Mouse (Mus musculus): ENCODE results near the gene Fmnl2.
A peak's percentile ranks its signal among the peaks of the same experiment; 100 is the strongest.

Gene Fmnl2

DNA sequence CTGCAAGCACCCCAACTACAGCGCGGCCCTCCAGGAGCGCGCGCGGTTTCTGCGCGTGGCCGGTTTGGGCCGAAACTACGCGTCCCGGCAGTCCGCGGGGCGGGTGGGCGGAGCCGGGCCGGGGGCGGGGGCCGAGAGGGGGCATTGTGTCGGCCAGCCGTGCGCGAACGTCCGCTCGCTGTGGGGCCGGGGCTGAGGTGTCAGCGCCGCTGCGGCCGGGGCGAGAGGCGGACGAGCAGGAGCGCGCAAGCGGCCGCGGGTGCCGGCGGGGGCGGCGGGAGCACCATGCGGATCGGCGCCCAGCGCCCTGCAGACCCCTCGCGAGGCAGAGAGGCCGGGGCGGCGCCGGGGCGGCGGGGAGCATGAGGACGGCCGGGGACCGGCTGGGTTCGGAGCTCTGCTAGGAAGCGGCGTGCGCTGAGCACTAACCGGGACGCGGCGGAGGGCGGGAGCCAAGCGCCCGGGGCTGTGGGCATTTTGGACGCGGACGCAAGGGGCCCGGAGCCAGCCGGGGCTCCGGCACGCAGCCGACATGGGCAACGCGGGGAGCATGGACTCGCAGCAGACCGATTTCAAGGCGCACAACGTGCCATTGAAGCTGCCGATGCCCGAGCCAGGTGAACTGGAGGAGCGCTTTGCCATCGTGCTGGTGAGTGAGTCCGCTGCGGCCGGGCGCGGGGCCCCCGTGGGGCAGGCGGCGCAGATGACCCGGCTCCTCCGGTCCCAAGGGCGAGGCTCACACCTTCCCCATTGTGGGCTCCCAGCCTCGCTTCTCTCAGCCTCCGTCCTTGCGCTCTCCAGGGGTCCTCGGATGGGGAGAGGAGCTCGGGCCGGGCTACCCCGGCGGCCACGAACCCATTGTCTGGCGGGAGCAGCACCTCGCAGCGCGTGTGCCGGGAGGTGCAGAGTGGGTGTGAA lies at the start of gene Fmnl2:
Gene Fmnl2 (plus strand): TSS at position 250 of the 918 bp plus-strand sequence.
- peak; percentile 81 to 87 for DNase-seq

DNA sequence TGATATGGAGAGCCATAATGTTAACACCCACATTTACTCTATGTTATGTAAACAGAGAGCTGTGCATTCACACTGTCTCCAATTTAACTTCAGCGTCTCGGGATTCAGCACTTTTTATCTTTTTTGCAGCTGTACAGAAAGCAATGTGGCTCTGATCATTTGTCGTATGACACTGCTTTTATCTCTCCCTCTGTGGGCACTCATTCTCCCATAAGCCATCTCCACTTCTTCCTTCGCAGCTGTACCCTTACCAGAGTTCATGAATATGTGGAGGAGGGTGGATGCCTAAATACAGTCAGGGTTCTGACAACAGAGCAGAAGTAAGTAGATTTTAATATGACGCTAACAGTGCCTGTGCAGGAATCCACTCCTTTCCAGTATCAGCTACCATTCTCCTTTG lies 47.7 kb upstream of the Fmnl2 start:
- DNase-seq, result no peak

DNA sequence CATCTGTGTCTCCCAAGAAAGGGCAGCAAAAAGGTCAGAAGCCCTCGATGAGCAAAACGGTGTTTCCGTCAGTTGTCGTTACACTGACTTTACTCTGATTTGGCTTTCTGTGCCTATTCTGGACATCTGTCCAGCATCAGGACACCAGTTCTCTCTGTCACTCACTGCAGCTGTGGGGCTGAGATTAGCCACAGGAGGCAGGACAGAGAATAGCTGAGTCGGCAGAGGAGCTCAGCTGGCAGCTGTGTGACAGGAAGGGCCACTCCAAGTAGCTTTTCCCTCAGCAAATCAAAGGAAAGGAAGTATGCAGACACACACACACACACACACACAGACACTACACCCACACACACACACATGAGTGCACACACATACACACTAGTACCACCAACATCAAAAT lies 46.0 kb upstream of the Fmnl2 start:
- DNase-seq, result peak; percentile 39 to 75

DNA sequence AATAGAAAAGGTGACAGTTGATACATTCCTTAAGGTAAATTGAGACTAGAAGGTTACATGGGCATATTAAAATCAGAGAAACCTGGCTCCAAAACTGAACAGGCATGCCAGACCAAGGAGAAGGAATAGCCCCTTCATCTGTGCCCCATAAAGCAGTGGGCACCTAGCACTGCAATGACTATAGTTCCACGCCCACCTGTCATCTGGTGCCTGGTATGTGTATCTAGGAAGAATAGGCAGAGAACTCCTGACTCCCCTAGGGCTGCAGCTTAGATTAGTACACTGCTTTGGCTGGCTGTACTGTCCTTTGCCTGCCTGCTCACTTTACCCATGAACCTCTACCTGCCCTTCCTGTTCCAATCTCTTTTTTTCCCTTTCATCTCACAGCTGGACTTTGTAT lies 40.3 kb upstream of the Fmnl2 start:
- no peak for DNase-seq

DNA sequence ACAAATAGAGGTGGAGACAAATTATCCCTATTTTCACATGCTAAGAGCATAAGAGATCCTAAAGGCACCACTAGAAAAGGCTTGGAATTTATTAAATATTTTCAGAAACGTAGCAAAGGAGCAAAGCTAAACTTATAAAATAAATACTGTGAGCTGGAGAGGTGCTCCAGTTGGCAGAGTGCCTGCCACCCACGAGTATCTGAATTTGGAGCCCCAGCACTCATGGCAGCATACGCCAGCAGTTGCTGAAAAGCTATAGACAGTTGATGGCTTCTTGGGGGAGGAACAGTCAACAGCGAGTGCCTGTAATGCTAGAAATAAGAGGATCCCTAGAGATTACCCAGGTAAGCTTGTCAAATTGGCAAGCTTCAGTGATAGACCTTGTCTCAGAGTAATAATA lies 38.7 kb upstream of the Fmnl2 start:
- DNase-seq, result no peak

DNA sequence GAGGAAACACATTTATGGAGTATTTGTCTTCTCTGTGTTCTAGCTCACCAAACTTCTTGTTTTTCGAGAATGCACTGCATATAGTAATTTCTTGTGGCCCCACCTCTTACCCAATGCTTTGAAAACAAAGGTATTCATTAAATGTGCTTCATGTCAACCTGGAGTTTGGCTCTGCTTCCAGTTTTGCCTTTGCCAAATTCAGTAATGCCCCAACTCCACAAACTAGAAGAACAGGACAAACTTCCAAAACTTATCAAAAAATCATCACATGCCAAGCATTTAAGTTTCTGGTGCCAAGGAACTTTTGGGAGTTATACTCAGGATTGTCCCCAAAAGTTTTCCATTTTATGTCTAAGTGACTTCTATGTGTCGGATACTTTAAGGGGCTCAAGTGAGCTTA lies 35.4 kb upstream of the Fmnl2 start:
- DNase-seq, result no peak

DNA sequence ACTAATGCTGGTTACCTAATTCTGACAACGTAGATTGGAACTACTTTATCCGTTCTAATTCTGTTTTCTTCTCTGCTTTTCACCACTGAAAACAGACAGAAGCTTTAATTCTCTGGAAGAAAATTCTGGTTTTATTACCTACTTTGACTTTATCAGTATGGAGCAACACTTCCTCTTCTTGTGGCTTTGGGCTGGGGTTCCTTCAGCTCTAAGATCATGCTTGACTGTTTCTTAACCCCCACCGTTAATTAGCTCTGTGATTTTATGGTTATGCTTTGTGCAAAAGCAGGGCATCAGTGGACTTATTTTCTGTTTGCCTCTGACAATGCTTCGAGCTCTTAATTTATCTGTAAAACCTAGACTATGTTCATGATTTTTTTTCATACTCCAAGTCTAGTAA lies 29.6 kb upstream of the Fmnl2 start:
- no peak for DNase-seq

DNA sequence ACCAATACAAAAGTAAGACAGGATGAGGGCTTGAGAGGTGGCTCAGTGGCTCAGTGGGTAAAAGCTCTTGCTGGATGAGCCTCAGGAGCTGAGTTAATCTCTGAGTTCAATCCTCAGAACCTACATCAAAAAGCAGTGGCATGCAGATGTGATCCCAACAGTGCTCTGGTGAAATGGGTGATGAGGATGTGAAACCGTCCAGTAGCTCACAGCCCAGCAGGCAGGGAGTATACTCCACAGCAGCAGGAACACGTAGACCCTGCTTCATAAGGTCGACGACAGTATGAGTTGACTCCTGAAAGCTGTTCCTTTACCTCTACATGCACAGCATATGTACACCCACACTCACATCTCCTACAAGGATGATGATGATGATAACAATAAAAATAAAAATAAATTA lies 27.1 kb upstream of the Fmnl2 start:
- no peak for DNase-seq

DNA sequence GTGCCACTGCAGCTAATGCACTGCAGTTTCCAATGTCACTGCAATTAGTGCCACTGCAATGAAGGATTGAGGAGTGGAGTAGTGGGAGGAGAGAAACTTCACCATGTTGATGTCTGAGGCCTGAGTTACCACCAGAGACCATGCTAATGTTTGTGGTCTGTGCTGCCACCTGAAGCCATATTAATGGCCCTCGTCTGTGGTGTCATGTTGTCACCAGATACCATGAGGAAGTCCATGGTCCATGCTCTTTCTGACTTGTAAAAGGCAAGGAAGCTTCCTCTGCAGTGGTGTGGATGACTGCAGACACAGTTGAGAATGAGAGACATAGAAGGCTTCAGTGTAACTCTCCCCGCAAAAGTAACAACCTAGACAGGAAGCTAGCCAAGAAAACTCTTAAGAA lies 26.1 kb upstream of the Fmnl2 start:
- DNase-seq, result no peak

DNA sequence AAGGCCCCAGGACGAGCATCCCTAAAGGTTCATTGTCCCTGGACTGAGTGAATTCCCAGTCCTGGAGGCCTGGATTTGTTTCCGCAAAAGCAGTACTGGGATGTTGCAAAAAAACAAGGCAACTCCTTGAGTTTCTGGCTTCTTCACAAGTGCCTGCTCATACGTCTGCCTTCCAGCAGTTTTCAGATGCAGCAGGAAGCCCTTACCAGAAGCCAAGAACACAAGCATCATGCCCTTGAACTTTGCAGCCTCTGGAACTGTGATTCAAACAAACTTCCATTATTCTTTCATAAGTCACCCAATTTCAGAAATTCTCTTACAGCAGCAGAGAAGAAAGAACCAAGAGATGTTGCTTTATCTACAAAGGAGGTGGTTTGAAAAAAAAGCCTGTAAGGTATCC lies 21.9 kb upstream of the Fmnl2 start:
- DNase-seq, result no peak

DNA sequence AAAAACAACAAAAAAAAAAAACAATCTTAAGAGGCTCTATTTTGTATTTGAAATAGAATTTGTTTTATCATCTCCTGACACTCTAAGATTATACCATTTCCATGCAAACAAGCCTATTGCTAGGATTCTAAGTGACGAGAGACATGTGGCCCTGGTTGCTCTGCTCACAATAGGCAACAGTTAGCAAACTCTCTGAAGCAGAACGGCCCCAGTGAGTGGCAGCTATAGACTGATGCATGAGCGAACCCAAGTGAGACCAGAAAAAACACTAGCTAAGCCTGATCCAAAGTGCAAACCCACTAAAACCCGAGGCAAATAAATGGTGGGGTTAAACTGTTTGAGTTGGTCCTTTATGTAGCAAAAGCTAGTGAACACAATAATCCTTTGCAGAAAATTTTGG lies 18.6 kb upstream of the Fmnl2 start:
- no peak for DNase-seq

DNA sequence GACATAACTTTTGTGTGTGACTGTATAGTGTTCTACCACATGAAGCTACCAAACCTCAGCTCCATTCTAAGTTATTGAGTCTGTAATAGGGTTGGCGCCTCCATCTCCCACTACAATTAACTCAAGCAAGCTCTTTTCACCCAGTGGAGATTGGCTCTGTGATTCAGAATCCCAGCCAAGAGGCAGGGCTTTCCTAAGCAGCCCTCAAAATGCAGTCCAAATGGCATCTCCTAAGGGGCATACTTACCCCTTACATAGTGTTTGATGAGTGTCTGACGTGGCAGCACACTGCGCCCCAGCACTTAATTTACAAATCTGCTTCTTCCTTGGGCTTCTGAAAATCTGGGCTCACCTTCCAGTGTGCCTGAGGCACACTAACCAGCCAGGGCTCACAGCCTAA lies 17.8 kb upstream of the Fmnl2 start:
- DNase-seq, result no peak

DNA sequence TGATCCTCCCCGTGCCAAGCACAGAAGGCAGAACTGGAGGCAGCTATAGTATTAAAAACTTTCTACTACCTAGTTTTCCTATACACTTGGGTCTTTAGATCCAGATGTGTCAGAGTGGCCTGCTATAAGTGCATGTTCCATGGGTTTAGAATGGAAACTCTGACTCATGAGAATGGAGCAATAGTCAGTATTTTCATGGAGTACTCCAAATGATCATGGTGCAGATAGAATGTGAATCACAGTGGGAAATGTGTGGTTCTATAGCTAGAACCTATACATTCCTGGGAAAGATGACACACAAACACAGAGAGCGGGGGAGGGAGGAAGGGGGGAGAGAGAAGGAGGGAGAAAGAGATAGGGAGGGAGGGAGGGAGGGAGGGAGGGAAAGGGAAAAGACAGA lies 13.8 kb upstream of the Fmnl2 start:
- no peak for DNase-seq

DNA sequence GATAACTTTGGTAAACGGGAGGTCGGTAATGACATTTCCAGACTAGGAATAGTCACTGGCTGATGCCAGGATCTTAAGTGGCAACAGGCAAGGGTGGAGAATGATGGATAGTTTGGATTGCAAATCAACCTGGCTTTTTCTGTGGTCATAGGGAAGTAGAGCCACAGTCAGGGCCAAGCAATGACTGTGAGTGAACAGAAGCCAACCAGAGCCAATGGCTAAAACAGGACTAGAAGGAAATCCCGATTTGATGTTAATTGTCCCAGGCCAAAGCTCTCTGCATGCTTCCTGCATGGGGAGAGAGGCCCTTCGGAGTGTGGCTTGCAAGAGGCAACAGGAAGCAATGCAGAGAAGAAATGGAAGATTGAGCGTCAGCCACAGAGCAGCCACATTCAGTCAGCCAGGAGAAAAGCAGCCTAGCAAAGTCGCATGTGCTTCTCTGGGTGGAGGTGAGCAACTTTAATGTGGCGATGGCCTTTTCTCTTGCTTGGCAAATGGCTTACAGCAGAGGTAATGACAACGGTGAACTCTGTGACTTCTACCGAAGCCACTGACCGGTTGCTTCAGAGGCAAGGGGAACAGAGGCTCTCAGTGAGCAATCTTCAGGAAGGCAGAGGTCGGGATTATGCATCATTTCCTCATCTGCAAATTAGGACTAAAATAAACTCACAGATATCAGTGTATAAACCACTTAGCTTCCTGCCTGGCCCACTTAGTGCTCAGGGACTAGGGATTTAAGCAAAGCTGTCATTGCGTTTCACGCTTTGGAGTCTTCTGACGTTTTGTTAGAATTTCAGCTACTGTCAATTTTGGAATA lies 12.5 kb upstream of the Fmnl2 start:
- no peak for DNase-seq

DNA sequence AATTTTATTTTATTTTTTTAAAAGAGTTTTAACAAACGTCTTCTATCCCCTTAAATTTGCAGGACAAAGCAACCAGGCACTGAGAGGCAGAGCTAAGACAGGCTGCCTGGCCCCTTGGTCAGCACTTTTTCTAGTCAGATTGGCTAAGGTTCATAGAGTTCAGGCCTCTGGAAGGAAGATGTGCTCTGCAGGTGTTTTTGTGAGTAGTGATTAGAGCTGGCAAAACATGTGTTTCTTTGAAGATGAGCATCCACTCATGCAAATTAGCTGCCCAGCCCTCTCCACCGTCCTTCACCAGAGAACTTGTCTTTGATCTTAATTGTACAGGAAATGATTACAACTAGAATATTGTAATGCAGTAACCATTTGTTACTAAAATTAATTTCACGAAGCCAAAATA lies 11.2 kb upstream of the Fmnl2 start:
- no peak for DNase-seq

DNA sequence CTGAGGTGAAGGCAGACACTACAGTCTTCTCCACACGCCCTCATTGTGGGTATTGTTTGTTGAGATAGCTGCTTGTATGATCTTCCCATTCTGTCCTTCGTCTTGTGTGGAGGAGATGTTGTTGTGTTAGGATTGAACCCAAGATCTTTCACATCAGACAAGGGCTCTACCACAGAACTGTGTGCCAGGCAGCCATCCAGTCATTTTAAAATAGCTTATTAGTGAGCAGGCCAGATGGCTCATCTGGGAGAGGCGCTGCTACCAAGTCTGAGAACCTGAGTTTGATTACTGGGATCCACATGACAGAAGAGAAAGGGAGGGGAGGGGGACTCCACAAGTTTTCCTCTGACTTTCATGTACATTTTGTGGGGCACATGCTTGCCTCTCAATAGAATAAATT lies 8.6 kb upstream of the Fmnl2 start:
- DNase-seq, result no peak

DNA sequence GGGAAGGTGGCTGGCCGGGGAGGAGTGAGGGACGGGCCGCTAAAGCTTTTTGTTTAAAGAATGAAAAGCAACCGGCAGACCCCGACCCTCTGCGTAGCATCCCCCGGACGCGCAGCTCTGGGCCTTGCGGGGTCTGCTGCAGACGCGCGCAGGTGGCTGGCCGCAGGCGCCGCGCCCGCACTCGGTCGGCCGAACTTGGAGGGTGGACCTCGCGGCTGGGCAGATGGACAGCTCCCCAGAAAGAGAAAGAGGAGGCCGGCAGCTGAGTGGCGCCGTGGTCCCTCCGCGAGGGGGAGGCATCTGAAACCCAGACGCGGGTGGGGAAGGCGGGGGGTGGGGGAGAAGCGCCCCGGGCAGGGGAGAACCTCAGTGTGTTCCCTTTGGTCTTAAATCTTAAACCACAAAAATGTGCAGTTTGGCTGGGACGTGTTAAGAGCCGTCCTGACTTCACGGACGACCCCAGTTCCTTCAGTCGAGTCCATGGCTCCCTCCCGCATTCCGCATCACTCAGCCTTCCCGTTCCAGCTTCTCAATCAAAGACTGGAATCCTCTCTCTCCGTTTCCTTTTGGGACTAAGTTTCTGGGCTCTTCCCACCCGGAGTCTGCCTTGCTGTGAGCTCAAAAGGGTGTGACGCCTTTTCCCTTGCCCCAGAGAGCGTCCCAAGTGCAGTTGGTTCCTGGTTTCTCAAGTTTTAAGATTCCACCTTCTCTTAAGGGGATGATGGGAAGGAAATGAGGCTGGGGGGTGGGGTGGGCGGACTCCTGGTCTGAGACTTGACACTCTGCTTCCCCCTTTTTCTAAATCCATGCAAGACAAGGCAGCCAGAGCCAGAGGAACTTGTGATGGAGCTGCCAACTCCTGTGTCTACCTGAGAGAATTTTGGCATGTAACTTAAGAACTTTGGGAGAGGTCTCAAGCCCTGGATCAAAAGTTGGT lies 1.1 kb downstream of the Fmnl2 start:
- DNase-seq, result peak; percentile 46 to 61

DNA sequence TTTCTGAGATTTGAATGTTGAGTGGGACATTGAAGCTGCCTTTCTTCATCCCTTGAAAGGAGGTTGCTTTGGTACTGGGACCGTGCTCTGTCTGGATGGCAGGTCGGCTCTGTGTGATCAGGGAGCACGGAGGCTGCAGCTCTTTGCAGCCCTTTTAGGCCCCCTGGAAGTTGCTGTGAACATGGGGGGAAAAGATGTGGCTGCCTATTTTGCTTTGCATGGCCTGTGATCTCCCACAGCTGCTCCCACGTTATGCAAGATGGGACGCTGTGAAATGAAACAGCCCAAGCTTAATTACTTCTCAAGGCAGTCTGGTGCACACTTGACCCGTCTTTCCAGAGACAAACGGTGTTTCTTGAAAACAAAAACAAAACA lies 1.8 kb downstream of the Fmnl2 start:
- DNase-seq, result peak in 1 of 2 experiments; percentile 40

DNA sequence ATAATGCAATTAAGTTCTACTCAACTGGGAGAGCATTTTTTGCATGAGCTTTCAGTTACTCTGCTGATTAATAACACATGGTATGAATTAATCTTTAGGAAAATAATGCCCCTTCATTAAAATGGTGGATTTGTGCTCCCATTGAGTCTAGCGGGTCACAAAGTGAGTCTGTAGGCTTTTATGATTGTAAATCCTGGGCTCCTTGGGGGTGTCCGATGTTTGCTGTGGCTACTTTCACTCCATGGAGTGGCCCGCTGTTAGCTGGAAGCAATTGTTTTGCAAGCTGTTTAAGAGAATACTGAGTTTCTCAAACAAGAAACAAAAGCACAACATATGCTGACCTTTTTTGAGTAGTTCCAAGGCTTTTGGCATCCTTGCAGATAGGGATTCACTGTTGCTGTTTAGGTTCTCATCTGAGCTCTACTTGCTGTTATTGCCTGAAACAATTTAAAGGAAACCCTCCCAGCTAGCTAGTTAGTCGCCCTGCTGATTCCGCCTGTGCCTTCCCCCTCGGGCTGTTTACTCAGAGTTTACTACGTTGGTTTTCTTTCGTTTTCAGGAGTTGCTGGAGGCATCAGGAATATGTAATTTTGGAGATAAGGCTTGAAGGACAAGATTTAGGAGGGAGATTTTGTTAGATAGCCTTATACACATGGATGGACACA lies 2.6 kb downstream of the Fmnl2 start:
- no peak for DNase-seq

DNA sequence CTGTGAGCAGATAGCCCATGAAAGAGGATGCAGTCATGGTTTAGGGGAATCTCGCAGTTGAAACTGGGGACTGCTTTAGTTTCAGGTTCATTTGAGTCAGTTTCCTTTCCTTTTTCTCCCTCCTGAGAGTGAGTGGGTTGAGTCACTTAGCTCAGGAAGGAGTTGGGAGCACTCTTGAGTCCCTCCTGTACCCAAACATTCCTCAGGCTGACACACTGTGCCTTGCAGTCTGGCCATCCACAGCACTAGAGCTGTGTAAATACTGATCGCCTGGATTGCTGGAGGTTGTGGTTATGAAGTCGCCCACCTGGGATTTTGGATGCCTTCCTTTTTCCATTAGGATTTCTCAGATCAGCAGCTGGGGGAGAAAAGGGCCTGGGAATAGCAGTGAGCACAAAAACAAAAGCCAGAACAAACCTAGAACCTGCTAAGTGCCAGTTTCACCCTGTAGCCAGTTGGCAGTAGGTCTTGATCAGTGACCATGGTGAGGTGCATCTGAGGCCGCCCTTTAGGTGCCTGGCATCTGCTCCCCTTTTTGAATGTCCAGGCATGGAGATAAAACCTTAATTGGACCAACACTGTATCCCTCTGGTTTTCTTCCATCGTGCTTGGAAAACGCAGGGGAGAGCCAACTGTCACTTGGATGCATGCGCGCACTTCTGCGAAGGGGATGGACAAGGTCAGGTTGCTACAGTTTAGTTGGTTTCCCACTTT lies 4.5 kb downstream of the Fmnl2 start:
- no peak for DNase-seq

DNA sequence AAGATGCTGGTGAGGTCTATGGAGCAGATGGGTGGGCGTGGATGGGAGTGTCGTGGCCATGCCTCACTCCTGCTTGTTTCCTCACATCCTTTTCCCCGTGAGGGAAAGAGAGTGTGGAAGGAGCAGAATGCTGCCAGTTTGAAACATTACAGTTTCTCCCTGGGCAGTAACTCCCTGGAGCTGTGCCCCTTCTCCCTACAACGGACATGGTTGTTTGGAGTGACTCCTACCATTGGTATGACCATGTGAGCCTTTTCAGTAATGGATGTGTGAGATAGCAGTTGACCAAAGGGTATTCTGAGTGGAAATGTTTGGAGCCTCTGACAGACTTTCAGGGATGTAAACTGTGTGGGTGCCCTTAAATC lies 5.1 kb downstream of the Fmnl2 start:
- no peak for DNase-seq

DNA sequence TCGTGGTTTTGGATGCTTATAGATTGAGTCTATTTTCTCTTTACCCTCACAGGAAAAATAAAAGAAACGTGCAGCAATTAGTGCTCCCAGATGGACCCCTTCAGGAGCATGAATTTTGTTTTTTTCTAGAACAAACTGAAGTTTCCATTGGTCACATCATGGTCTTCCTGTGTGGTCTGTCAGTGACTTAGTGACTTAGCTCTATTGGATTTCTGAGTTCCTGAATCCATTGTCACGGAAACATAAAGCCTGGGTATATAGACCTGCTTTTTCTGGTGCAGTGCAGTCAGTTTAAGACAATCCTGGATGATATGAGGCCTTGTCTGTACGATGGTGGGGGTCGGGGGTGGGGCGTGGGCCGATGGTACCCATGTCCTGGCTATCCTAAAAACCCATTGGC lies 7.0 kb downstream of the Fmnl2 start:
- DNase-seq, result no peak
